Mouse (Mus musculus): ENCODE results near the gene Rab30. TPM values are rescaled to one million over a fixed set of nuclear protein-coding genes. Genes with fewer than 3 reads are reported as not detected.

The Rab30 gene
- polyA plus RNA-seq, 1 experiment from 2014 or later = 5.6 TPM

GRCm38 (mm10) chr7:92874761-92875408 is 133.5 kb downstream of the Rab30 start:
- WGBS = 0% methylated on average over 29 of the region's 29 CpGs
- ATAC-seq (replicated peaks; ENCODE audit: low FRiP score, low read depth) (peak; percentile 91), DNase-seq (ENCODE audit: low spot score) (peak; percentile 93)
- Histone ChIP-seq H3K27me3 (ENCODE audit: insufficient read depth, low read length) (no peaks in the 10 kb centered on the region), H3K4me2 (ENCODE audit: low read length) (peak overlapping the region; percentile 68), H3K4me1 (replicated peaks; ENCODE audit: insufficient read depth, low read length) (peaks cover 6% of the 10 kb centered on the region; the same call in 1 of the 2 replicates), H3K27ac (peak overlapping the region; percentile 95), H3K36me3 (ENCODE audit: insufficient read depth, low read length) (no peaks in the 10 kb centered on the region), H3K4me3 (replicated peaks; ENCODE audit: low read depth, low read length) (peak overlapping the region; percentile 58), H3K9ac (ENCODE audit: low read depth, low read length) (peak overlapping the region; percentile 68), H3K9me3 (replicated peaks; ENCODE audit: low read length) (no peaks in the 10 kb centered on the region)
- TF ChIP-seq CTCF (IDR thresholded peaks at IDR 0.05; ENCODE audit: low read depth) = no peak

- Histone ChIP-seq H3K9me3 (replicated peaks; ENCODE audit: low read length) (no peaks in the 10 kb centered on the region), H3K9ac (ENCODE audit: low read depth, low read length) (no peak overlapping the region; the same call in 1 of the 2 replicates), H3K4me1 (replicated peaks; ENCODE audit: insufficient read depth, low read length) (peaks cover 6% of the 10 kb centered on the region; the same call in 1 of the 2 replicates), H3K36me3 (ENCODE audit: insufficient read depth, low read length) (no peaks in the 10 kb centered on the region), H3K4me2 (ENCODE audit: low read length) (peak overlapping the region; percentile 68), H3K27ac (no peak overlapping the region), H3K4me3 (replicated peaks; ENCODE audit: low read depth, low read length) (peak overlapping the region; percentile 58; the same call in 1 of the 2 replicates), H3K27me3 (ENCODE audit: insufficient read depth, low read length) (no peaks in the 10 kb centered on the region)
- TF ChIP-seq CTCF (IDR thresholded peaks at IDR 0.05; ENCODE audit: low read depth) = no peak
- no peak for ATAC-seq (replicated peaks; ENCODE audit: low FRiP score, low read depth)
- peak; percentile 23 for DNase-seq (ENCODE audit: low spot score)
- 17% methylated on average over 3 of the region's 3 CpGs for WGBS
Observed at GRCm38 (mm10) chr7:92876066-92876465, 134.7 kb downstream of the Rab30 start.

GRCm38 (mm10) chr7:92876538-92876937 is 135.1 kb downstream of the Rab30 start:
- 6% methylated on average over 7 of the region's 7 CpGs for WGBS
- DNase-seq (ENCODE audit: low spot score) = peak; percentile 92

GRCm38 (mm10) chr7:92878575-92879285 is 137.3 kb downstream of the Rab30 start:
- 75% methylated on average over 7 of the region's 7 CpGs for WGBS
- Histone ChIP-seq H3K4me3 (replicated peaks; ENCODE audit: low read depth, low read length) (no peak overlapping the region), H3K9me3 (replicated peaks; ENCODE audit: low read length) (no peaks in the 10 kb centered on the region), H3K27ac (no peak overlapping the region), H3K27me3 (ENCODE audit: insufficient read depth, low read length) (no peaks in the 10 kb centered on the region), H3K9ac (ENCODE audit: low read depth, low read length) (no peak overlapping the region), H3K36me3 (ENCODE audit: insufficient read depth, low read length) (no peaks in the 10 kb centered on the region), H3K4me1 (replicated peaks; ENCODE audit: insufficient read depth, low read length) (peaks cover under 1% of the 10 kb centered on the region; the same call in 1 of the 2 replicates), H3K4me2 (ENCODE audit: low read length) (no peak overlapping the region)
- ATAC-seq (replicated peaks; ENCODE audit: low FRiP score, low read depth) = no peak
- DNase-seq (ENCODE audit: low spot score) = no peak
- no peak for TF ChIP-seq CTCF (IDR thresholded peaks at IDR 0.05; ENCODE audit: low read depth)

More at GRCm38 (mm10) chr7:92876538-92876937, 135.1 kb downstream of the Rab30 start:
- ATAC-seq (replicated peaks; ENCODE audit: low FRiP score, low read depth) = no peak
- H3K4me1 ChIP-seq (replicated peaks; ENCODE audit: insufficient read depth, low read length) = peaks cover 6% of the 10 kb centered on the region; the same call in 1 of the 2 replicates
- H3K36me3 ChIP-seq (ENCODE audit: insufficient read depth, low read length) = no peaks in the 10 kb centered on the region
- peak overlapping the region; percentile 52; the same call in 1 of the 2 replicates for H3K9ac ChIP-seq (ENCODE audit: low read depth, low read length)
- peak overlapping the region; percentile 86 for H3K27ac ChIP-seq
- no peak for TF ChIP-seq CTCF (IDR thresholded peaks at IDR 0.05; ENCODE audit: low read depth)
- peak overlapping the region; percentile 68 for H3K4me2 ChIP-seq (ENCODE audit: low read length)
- peak overlapping the region; percentile 32 for H3K4me3 ChIP-seq (replicated peaks; ENCODE audit: low read depth, low read length)
- no peaks in the 10 kb centered on the region for H3K27me3 ChIP-seq (ENCODE audit: insufficient read depth, low read length)
- H3K9me3 ChIP-seq (replicated peaks; ENCODE audit: low read length) = no peaks in the 10 kb centered on the region

GRCm38 (mm10) chr7:92883850-92884716 is 142.7 kb downstream of the Rab30 start:
- TF ChIP-seq CTCF (IDR thresholded peaks at IDR 0.05; ENCODE audit: low read depth) = no peak
- Histone ChIP-seq H3K4me2 (ENCODE audit: low read length) (no peak overlapping the region), H3K36me3 (ENCODE audit: insufficient read depth, low read length) (no peaks in the 10 kb centered on the region), H3K9me3 (replicated peaks; ENCODE audit: low read length) (no peaks in the 10 kb centered on the region), H3K27ac (no peak overlapping the region), H3K4me1 (replicated peaks; ENCODE audit: insufficient read depth, low read length) (no peaks in the 10 kb centered on the region), H3K27me3 (ENCODE audit: insufficient read depth, low read length) (no peaks in the 10 kb centered on the region), H3K9ac (ENCODE audit: low read depth, low read length) (no peak overlapping the region), H3K4me3 (replicated peaks; ENCODE audit: low read depth, low read length) (no peak overlapping the region)
- WGBS = 87% methylated on average over 9 of the region's 9 CpGs
- DNase-seq (ENCODE audit: low spot score) (no peak), ATAC-seq (replicated peaks; ENCODE audit: low FRiP score, low read depth) (no peak)

All from kidney, postnatal 0 days (tissue).